Mouse (Mus musculus) E14TG2a.4 (cell line): ENCODE measurements around the gene Cadps.

Experiments used
- CTCF ChIP-seq: conservative IDR thresholded peaks from 2 replicates; pipeline ENCODE4 v1.5.1; 2014; ENCODE audit warnings: low read length
- NANOG ChIP-seq: IDR thresholded peaks from 2 replicates; pipeline ENCODE4 v1.6.1; 2014; ENCODE audit warnings: borderline replicate concordance, low read length, mixed read lengths
- POU5F1 ChIP-seq: IDR thresholded peaks from 2 replicates; pipeline ENCODE4 v1.6.1; 2014; ENCODE audit warnings: low read length, borderline replicate concordance

DNA sequence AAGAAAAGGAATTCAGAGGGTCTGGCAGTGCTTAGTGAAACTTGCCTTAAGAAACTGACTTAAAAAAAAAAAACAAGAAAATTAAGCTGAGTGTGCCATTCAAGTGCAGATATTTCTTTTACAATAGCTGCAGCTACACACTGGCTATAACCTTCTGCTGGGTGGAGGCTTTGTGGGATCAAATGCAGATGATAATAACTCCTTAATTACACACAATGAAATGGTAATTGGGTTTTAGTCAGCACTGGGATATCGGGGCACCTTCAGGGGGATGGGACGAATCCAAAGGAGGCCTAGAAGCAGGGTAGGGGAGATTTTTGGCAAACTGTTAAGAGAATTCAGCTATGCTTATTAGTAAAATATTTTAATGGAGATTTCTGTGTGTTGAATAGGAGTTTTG, 447.4 kb downstream of the Cadps start:
- no peak for TF ChIP-seq CTCF
- no peak for TF ChIP-seq NANOG
- no peak for TF ChIP-seq POU5F1
